Mouse (Mus musculus) embryo, embryonic 11.5 days (tissue): ENCODE data around the gene Ssc5d.

ENCODE experiments used
- DNase-seq: peaks from one replicate; pipeline ENCODE4 v3.0.0-alpha.2; 2012; ENCODE audit warnings: low read depth, low spot score

Gene Ssc5d

GRCm38 (mm10) chr7:4919971-4920370, 5.6 kb upstream of the Ssc5d start:
- no peak for DNase-seq

DNA sequence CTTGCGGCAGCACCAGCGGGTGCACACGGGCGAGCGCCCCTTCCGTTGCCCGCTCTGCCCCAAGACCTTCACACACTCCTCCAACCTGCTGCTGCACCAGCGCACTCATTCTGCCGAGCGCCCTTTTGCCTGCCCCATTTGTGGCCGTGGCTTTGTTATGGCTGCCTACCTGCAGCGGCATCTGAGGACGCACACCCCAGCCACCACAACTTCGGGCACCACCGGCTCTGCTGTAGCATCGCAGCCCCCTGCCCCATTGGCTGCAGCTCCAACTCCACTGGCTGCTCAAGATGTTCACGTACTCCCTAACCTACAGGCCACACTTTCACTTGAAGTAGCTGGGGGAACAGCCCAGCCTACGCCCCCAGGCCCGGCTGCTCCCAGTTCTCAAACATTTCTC, 5.1 kb upstream of the Ssc5d start:
- DNase-seq: no peak

DNA sequence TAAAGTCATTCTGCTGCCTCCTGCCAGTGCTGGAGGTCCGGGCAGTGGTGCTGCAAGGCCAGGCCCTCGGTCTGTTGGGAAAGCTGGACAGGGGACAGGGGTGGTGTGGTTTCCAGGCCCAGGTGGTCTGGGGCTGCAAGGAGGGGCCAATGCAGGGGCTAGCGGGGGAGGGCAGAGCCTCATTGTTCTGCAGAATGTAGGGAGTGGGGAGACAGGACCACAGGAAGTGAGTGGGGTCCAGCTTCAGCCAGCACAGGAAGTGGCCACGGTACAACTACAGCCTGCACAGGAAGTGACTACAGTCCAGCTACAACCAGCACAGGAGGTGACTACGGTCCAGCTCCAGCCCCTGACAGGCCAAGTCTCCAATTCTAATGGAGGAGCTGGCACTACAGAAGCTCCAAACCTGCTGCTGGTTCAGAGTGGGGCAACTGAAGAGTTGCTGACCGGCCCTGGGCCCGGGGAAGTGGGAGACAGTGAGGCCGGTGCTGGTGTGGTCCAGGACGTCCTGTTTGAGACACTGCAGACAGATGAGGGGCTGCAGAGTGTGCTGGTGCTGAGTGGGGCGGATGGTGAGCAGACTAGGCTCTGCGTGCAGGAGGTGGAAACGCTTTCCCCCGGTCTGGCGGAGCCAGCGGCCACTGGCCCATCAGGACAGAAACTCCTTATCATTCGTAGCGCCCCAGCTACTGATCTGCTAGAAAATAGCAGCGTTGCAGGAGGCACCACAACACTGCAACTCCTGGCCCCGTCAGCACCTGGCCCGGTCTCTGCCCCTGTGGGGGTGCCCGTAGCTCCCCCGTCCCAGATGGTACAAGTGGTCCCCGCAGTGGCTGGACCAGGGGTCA, 4.4 kb upstream of the Ssc5d start:
- DNase-seq: no peak

DNA sequence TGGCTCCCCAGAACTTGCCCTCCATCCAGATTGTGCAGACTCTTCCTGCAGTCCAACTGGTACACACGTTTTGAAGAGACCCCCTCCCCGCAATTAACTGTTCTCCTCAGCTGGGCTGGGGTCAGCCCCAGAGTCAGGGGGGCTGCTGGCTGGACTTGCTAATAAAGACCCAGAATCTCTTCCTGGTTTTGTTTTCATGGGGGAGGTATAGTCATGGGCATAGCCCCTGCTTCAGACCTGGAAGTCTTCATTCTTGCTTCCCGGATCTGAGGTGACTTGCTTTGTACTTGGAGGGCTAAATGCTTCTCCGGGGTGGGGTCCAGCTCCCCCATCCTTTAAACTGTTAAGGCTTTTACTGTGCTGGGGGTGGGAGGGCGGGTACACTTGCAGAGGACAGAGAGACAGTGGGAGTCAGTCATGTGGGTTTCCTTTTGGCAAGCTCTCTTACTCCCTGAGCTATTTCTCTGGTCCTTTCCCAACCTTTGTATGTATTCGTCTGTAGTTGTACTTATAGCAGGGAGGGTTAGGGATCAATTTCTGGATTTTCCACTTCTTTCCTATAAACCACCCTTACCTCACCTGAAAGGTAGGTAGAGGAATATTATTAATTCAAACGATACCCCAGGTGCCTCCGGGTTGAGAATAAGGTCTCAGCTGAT, 3.6 kb upstream of the Ssc5d start, which contains the start of gene Nat14:
TSS of gene Nat14 (plus strand) at position 205 of the 659 bp plus-strand sequence.
- DNase-seq: no peak

GRCm38 (mm10) chr7:4922508-4922907, 3.1 kb upstream of the Ssc5d start:
- DNase-seq: peak; percentile 79

DNA sequence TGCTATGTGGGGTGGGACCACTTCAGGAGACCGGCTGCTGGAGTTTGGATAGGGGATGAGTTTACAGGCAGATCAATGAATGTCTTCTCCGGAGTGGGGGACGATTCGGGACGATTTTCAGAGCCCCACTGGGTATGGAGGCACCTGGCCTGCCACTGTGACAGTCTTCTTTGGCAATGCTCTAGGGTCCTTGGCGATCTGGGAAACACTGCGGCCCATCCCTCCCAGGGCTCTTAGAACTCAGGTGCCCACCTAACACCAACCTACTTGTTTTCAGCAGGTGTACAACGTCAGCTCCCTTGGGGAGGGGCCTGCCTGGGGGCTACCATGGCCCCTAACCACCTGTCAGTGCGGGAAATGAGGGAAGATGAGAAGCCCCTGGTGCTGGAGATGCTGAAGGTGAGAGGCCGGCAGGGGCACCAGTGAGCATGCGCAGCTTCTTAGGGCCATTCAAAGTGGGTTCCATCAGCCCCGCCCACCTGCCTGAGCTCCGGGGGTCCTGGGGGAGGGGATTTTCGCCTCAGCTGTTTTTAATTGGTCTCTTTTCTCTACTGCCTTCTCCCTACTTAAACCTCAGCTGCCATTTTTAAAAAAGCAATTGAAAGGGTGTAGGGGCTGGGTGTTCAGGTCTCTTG, 2.5 kb upstream of the Ssc5d start:
- no peak for DNase-seq

GRCm38 (mm10) chr7:4923586-4924364, 1.8 kb upstream of the Ssc5d start:
- no peak for DNase-seq

DNA sequence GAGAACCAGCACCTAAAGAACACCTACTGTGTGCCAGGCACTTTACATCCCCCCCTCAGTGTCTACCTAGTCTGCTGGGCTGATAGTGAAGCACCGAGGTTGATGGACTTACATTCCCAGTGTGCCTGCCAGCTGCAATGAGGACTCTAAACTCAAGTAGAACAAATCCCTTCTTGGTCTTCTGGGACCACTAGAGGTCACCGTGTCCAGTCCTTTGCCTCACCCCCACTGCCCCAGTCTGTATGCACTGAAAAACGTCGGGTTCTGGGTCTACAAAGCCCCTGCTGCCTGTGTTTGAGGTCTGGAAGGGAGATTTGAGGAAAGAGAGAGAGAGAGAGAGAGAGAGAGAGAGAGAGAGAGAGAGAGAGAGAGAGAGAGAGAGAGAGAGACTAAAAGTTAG, 1.1 kb upstream of the Ssc5d start:
- DNase-seq: no peak

- no peak for DNase-seq
Observed at GRCm38 (mm10) chr7:4924891-4925301, 689 bp upstream of the Ssc5d start.

DNA sequence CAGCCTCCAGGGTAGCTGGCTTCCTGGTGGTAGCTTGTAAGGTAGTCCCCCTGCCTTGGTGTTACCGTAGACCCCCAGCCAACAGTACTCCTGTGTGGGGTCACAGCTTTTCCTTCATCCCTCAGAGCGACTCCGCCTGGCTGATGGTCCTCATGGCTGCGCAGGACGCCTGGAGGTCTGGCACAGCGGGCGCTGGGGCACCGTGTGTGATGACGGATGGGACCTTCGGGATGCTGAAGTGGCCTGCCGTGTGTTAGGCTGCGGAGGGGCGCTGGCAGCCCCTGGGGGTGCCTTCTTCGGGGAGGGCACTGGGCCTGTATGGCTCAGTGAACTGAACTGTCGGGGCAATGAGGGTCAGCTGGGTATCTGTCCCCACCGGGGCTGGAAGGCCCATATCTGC, 1.3 kb downstream of the Ssc5d start:
- DNase-seq: no peak

- DNase-seq: no peak
Observed at GRCm38 (mm10) chr7:4927711-4928110, 2.1 kb downstream of the Ssc5d start.

- DNase-seq: no peak
Observed at GRCm38 (mm10) chr7:4928323-4928722, 2.7 kb downstream of the Ssc5d start.

GRCm38 (mm10) chr7:4933103-4933502, 7.5 kb downstream of the Ssc5d start:
- no peak for DNase-seq

DNA sequence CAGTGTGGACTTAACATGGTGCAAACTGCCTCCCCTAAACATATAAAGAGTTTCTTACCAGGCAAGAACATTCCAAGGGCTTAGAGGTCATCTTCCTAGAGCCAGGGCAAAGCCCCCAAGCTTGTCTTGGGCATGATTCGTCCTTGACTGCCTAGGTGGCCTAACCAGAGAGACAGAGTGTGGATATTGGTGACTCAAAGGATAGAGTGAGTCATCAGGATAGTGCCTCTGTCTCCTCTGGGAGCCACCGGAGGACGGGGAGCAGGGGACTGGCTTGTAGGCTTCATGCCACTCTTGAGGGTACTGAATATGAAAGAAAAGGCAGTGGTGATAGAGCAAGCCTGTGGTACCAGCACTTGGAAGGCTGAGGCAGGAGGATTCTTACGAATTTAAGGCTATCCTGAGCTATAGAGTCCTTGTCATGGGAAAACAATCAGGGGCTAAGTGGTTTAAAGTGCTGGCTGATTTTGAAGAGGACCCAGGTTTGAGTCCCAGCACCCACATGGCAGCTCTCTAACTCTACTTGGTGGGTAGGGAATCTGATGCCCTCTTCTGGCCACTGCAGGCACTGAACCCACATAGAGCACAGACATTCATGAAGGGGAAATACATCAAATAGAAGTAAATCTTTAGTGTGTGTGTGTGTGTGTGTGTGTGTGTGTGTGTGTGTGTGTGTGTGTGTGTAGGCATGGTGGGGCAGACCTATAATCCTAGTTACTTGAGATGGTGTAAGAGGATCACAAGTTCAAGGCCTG, 8.8 kb downstream of the Ssc5d start:
- no peak for DNase-seq

DNA sequence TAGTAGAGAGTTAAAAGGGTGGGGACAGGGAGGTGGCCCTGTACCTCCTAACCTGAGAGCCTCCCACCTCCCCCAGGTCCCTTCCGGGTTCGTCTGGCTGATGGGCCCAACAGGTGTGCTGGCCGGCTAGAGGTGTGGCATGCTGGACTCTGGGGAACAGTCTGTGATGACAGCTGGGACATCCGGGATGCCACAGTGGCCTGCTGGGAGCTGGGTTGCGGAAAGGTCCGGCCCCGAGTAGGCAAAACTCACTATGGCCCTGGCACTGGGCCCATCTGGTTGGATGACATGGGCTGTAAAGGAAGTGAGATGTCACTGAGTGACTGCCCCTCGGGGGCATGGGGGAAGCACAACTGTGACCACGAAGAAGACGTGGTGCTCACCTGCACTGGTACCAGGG, 11.2 kb downstream of the Ssc5d start:
- no peak for DNase-seq

- DNase-seq: no peak
Observed at GRCm38 (mm10) chr7:4937392-4937791, 11.8 kb downstream of the Ssc5d start.

DNA sequence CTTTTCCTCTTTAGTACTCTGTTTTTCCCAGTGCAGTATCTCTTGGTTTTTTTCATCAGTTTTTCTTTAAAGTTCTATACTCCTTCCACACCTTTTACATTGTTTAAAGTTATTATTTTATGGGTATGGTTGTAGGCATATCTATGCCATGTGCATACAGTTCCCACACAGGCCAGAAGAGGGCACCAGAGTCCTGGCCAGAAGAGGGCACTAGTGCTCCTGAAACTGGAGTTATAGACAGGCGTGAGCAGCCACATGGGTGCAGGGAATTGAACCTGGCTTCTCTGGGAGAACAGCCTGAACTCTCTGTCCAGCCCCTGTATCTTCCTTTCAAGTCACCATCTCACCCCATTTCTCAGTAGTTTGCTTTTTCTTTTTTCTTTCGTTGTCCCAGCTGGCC, 12.9 kb downstream of the Ssc5d start:
- no peak for DNase-seq

DNA sequence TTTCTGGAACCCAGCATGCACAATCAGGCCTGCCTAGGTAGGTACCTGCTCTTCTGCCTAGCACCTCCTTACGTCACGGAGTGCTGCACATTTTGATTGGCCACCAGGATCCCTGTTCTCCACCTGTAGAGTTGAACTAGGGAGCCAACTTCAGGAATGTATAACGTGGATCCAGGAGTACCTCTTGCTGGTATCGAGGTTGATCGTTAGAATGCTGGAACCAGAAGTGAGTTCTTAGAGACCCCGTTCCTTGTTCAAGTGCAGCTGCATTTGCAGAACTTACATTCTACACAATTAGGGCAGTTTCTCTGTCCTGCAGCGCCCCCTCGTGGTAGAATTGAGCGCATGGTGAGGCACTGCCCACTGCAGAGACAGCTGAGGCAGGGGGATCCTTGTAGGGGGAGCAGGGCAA, 14.5 kb downstream of the Ssc5d start:
- peak; percentile 70 for DNase-seq

- no peak for DNase-seq
Observed at GRCm38 (mm10) chr7:4942673-4943072, 17.1 kb downstream of the Ssc5d start.

DNA sequence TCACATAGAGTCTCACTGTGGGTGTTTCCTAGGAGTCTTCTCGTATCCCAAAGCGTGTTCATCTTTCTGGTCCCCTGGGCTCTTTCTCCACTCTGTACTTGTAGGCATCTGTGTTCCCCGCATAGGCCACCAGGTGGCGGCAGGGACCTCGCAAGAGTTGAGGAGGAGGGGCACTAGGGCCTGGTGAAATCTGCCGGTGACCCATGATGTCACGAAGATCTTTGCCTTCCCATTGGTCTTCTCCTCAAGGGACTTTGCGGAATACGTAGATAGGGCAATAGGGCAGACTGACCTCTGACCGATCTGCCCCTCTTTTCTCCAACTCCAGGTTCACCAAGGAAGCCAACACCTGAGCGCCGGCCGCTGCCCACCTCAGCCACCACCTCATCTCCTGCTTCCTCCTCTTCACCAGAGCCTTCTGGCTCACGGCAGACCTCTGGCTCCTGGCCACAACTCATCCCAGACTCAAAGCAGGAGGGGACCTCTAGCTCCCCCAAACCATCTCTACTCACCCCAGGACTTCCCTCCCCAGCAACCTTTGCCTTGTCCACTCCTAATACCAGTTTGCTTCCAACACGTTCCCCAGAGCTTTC, 17.7 kb downstream of the Ssc5d start:
- DNase-seq: peak; percentile 81

- no peak for DNase-seq
Observed at GRCm38 (mm10) chr7:4947855-4948254, 22.3 kb downstream of the Ssc5d start.
